Mouse (Mus musculus) hindbrain, embryonic 11.5 days (tissue): ENCODE data around the gene Trp53i11. TPM values are rescaled to one million over a fixed set of nuclear protein-coding genes. Genes with fewer than 3 reads are reported as not detected.

Experiments
- ATAC-seq: fragments of 200-750 bp; cut with Nextera tagmentation; 2 replicates; pipeline ENCODE4 v1.8.0; 2017; ENCODE audit warnings: mild to moderate bottlenecking, moderate TSS enrichment, moderate library complexity; ENCODE audit not compliant: low FRiP score
- DNase-seq: peaks from one replicate; pipeline ENCODE4 v3.0.0-alpha.2; 2015; ENCODE audit warnings: low spot score
- H3K27ac ChIP-seq: fragments of 300-500 bp; sonication (generic); 2 replicates; pipeline ENCODE4 v1.5.1; 2014; ENCODE audit warnings: mild to moderate bottlenecking, low read depth, low read length
- H3K27me3 ChIP-seq: fragments of 300-500 bp; sonication (generic); 2 replicates; pipeline ENCODE4 v1.6.1; 2014; ENCODE audit warnings: mild to moderate bottlenecking, low read length, moderate library complexity, mixed read lengths; ENCODE audit not compliant: control insufficient read depth, insufficient read depth
- H3K36me3 ChIP-seq: fragments of 300-500 bp; sonication (generic); 2 replicates; pipeline ENCODE4 v1.6.1; 2014; ENCODE audit warnings: mild to moderate bottlenecking, low read length, moderate library complexity, mixed read lengths; ENCODE audit not compliant: control insufficient read depth, insufficient read depth
- H3K4me1 ChIP-seq: fragments of 300-500 bp; sonication (generic); replicated peaks from 2 replicates; pipeline ENCODE4 v1.6.1; 2014; ENCODE audit warnings: low read length, mixed read lengths; ENCODE audit not compliant: control insufficient read depth, insufficient read depth
- H3K4me2 ChIP-seq: fragments of 300-500 bp; sonication (generic); replicated peaks from 2 replicates; pipeline ENCODE4 v1.6.1; 2014; ENCODE audit warnings: mild to moderate bottlenecking, low read depth, low read length
- H3K4me3 ChIP-seq: fragments of 300-500 bp; sonication (generic); 2 replicates; pipeline ENCODE4 v1.5.1; 2014; ENCODE audit warnings: low read depth, low read length
- H3K9ac ChIP-seq: fragments of 300-500 bp; sonication (generic); 2 replicates; pipeline ENCODE4 v1.6.1; 2014; ENCODE audit warnings: low read depth, low read length
- H3K9me3 ChIP-seq: fragments of 300-500 bp; sonication (generic); 2 replicates; pipeline ENCODE4 v1.6.1; 2016; ENCODE audit warnings: low read length; ENCODE audit not compliant: control insufficient read depth
- WGBS: fragments of 180-500 bp; shearing (Covaris S2); extraction: QIAGEN DNeasy Blood & Tissue Kit; methylation state at CpG from one replicate; pipeline ENCODE4 v1.1.7; 2014; 5-methylcytosine and 5-hydroxymethylcytosine counted together
- polyA plus RNA-seq: library from polyadenylated mRNA; unstranded; fragments of >200 nt; fragmentation: Nextera tagmentation; extraction: Ambion mirVana; gene quantifications from 2 replicates; pipeline ENCODE4 v1.2.1, GENCODE M21; 2014

The Trp53i11 gene
- 204 and 221 TPM in 2 replicates for polyA plus RNA-seq

DNA sequence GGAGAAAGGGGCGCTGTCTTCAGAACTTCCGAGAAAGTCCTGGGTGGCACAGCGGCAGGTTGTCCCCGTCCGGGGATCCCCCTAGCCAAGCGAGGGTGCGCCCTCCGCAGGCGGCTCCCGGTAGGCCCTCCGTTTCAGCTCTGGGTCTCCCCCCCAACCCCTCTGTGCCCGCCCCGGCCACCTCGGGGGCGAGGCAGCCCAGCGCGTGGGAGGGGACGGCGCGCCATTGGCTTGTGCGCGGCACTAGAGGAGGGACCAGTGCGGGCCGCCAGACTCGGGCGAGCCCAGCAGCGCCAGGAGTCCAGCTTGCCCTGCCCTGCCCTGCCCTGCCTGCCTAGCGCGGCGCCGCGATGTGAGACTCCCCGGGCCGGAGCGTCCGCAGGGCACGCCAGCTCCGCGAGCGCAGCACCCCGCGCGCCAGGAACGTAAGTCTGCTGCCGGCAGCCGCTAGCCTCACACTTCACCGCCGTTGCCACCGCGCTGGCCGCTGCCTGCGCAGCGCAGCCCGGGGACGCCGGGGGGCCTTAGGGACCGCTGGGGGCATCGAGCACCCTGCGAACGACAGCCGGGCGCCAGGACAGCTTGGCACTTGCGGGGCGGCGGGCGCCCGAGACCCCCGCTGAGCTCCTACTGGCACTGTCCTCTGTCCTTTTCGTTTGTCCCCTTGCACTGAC is at the start of gene Trp53i11:
TSS of gene Trp53i11 (plus strand) at position 226 of the 674 bp plus-strand sequence.
- ATAC-seq (peak; percentile 86), DNase-seq (peak; percentile 91)
- H3K4me1 ChIP-seq = peaks cover 24% of the 10 kb centered on the region
- H3K4me3 ChIP-seq = peak within 1 kb of the TSS; percentile 74
- H3K9ac ChIP-seq = peak within 1 kb of the TSS; percentile 94
- H3K27ac ChIP-seq = peak within 1 kb of the TSS; percentile 87
- no peaks in the 10 kb centered on the region for H3K9me3 ChIP-seq
- peak within 1 kb of the TSS; percentile 55 for H3K4me2 ChIP-seq
- no peaks in the 10 kb centered on the region for H3K36me3 ChIP-seq
- H3K27me3 ChIP-seq = no peaks in the 10 kb centered on the region
- under 1% methylated on average over 53 of the region's 69 CpGs for WGBS

DNA sequence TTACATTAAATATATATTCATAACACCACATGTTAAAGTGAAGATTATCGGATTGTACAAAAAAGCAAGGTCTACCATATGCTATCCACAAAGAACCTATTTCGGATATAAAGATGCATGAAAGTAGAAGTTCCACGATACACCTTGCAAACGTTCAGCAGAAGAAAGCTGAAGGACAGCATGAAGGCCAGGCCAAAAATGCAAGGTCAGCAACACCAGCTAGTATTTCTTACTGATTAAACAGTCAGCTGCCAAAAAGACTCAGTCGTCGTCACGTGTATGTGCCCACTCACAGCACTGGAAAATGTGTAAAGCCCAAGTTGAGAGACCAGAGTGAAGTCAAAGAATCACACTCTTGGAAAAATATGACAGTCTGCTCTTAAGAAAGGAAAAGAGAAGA is 47.9 kb upstream of the Trp53i11 start:
- 97% methylated on average over 7 of the region's 7 CpGs for WGBS
- H3K9ac ChIP-seq = no peak overlapping the region
- no peaks in the 10 kb centered on the region; the same call in 1 of the 2 replicates for H3K4me1 ChIP-seq
- H3K4me3 ChIP-seq = no peak overlapping the region
- H3K36me3 ChIP-seq = no peaks in the 10 kb centered on the region
- H3K4me2 ChIP-seq = no peak overlapping the region
- H3K9me3 ChIP-seq = no peaks in the 10 kb centered on the region
- no peak for ATAC-seq
- DNase-seq = no peak
- H3K27ac ChIP-seq = no peak overlapping the region
- no peaks in the 10 kb centered on the region for H3K27me3 ChIP-seq

DNA sequence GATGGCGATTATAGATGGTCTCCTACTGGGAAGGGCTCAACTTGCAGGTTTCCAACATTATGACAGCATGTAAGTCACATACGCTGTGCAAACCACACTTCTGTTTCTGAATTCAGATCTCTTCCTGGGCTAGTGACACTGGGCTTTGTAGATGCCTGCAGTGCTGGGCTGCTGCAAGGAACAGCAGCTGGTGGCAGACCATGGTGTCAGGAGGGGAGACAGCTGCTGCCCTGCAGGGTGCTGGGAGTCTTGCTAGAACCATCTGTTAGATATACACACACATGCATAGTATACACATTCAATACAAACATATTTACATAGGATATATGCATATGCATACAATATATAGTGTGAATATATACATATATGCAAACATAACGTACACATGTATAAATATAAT is 46.0 kb upstream of the Trp53i11 start:
- H3K27ac ChIP-seq = no peak overlapping the region
- no peak; the same call in 1 of the 2 replicates for ATAC-seq

DNA sequence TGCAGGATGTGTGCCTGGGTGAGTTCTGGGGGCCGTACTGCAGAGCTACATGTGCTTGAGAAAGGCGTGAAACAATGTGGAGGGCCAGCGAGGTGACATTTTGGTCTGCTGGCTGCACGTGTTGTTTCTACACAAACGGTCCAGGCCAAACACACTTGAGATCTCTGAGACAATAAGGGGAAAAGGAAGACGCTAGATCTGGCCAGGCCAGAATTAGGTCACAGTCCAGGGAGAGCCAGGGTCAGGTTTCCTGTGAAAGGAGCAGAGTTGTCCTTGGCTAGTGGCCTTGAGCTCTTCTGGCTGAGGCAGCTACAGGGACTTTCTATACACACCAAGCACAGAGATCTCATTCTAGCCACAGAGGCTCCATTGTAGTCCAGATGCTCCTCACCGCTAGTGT is 44.7 kb upstream of the Trp53i11 start:
- H3K27ac ChIP-seq = no peak overlapping the region
- H3K36me3 ChIP-seq = no peaks in the 10 kb centered on the region
- no peaks in the 10 kb centered on the region for H3K9me3 ChIP-seq
- DNase-seq = no peak
- no peaks in the 10 kb centered on the region; the same call in 1 of the 2 replicates for H3K4me1 ChIP-seq
- H3K9ac ChIP-seq = no peak overlapping the region
- no peaks in the 10 kb centered on the region for H3K27me3 ChIP-seq
- H3K4me2 ChIP-seq = no peak overlapping the region
- WGBS = 74% methylated on average over 7 of the region's 7 CpGs
- no peak overlapping the region for H3K4me3 ChIP-seq
- ATAC-seq = no peak

More for the DNA sequence above, 46.0 kb upstream of the Trp53i11 start:
- 70% methylated on average over 3 of the region's 3 CpGs for WGBS
- DNase-seq = peak; percentile 33
- no peak overlapping the region for H3K4me3 ChIP-seq
- no peak overlapping the region for H3K9ac ChIP-seq
- H3K36me3 ChIP-seq = no peaks in the 10 kb centered on the region
- H3K27me3 ChIP-seq = no peaks in the 10 kb centered on the region
- H3K4me2 ChIP-seq = no peak overlapping the region
- no peaks in the 10 kb centered on the region; the same call in 1 of the 2 replicates for H3K4me1 ChIP-seq
- H3K9me3 ChIP-seq = no peaks in the 10 kb centered on the region

DNA sequence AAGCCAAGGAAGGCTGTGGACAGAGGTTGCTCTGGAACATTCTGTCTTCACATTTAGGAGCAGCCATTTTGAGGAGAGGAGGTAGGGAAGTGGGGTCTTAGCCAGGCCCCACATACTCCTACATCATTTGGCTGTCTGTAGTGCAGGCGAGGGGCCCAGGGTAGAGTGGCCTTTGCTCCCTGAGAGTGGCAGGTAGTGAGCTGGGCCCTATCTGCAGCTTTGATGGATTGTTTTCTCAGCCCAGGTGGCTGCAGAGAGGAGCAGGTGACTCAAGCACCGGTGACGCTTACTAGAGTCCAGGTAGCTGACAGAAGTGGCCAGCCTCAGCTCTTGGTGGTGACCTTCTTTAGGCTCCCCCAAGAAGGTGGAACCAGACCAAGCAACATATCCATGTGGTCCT is 43.2 kb upstream of the Trp53i11 start:
- H3K9ac ChIP-seq = no peak overlapping the region
- H3K9me3 ChIP-seq = no peaks in the 10 kb centered on the region
- DNase-seq (no peak), ATAC-seq (no peak)
- no peaks in the 10 kb centered on the region; the same call in 1 of the 2 replicates for H3K4me1 ChIP-seq
- no peak overlapping the region for H3K4me2 ChIP-seq
- no peak overlapping the region for H3K27ac ChIP-seq
- no peak overlapping the region for H3K4me3 ChIP-seq
- no peaks in the 10 kb centered on the region for H3K27me3 ChIP-seq
- no peaks in the 10 kb centered on the region for H3K36me3 ChIP-seq
- 96% methylated on average over 3 of the region's 3 CpGs for WGBS

DNA sequence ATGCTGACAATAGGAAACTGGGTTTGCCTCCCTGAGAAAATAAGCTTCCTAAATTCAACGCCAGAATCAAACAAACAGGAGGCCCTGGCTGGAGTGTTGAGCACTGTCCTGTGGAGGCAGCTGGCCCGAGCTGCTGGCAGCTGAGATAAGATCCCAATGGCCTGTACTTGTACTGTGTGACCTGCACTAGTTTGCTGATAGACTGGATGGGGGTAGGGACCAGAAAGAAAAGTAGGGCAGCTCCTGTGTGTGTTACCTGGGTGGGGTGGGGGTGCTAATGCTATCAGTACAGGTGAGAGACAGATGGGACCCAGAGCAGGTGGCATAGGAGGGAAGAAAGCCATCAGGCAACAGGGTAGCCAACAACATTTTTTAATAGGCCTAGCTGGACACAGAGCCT is 37.3 kb upstream of the Trp53i11 start:
- DNase-seq (no peak), ATAC-seq (no peak)
- Histone ChIP-seq H3K27ac (no peak overlapping the region), H3K4me3 (no peak overlapping the region), H3K4me2 (no peak overlapping the region), H3K36me3 (no peaks in the 10 kb centered on the region), H3K9me3 (no peaks in the 10 kb centered on the region), H3K9ac (no peak overlapping the region), H3K4me1 (no peaks in the 10 kb centered on the region; the same call in 1 of the 2 replicates), H3K27me3 (no peaks in the 10 kb centered on the region)
- WGBS = 57% methylated on average over 2 of the region's 2 CpGs

DNA sequence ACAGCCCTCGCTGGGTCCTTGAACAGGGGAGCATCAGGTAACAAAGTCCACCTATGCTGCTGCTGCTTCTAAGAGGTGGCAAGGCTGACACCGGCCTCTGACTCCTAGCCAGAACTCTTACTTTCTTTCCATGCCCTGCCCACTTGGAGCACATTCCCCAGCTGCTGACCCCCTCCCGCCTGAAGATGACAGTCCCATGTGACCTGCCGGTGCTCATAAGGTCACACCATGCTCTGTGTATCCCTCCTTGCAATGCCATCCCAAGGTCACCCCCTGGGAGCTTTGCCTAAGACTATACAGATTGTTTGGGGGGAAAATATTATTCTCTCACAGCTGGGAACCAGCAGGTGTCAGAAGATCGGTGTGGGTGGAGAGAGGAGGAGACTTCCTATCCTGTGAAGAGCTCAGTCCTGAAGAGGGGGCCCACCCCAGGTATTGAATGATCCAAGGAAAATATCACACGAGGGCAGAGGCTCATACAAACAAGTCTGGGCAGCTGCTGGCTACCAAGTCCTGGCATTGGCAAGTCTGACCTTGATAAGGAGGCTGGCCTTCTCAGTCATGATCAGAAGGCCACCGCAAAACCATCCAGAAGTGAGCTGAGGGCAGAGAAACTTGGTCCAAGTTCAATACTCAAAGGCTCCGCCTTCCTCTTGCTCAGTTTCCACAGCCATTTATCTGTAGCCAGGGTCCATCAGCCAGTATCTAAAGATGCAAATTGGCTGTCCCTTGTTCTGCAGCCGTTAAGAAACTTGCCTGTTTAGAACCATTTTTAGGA is 36.5 kb upstream of the Trp53i11 start:
- H3K36me3 ChIP-seq = no peaks in the 10 kb centered on the region
- H3K27me3 ChIP-seq = no peaks in the 10 kb centered on the region
- H3K4me1 ChIP-seq = no peaks in the 10 kb centered on the region; the same call in 1 of the 2 replicates
- no peaks in the 10 kb centered on the region for H3K9me3 ChIP-seq
- no peak for ATAC-seq
- no peak overlapping the region for H3K4me3 ChIP-seq
- no peak overlapping the region for H3K4me2 ChIP-seq
- WGBS = 75% methylated on average over 9 of the region's 9 CpGs
- no peak for DNase-seq
- H3K9ac ChIP-seq = no peak overlapping the region
- H3K27ac ChIP-seq = no peak overlapping the region

DNA sequence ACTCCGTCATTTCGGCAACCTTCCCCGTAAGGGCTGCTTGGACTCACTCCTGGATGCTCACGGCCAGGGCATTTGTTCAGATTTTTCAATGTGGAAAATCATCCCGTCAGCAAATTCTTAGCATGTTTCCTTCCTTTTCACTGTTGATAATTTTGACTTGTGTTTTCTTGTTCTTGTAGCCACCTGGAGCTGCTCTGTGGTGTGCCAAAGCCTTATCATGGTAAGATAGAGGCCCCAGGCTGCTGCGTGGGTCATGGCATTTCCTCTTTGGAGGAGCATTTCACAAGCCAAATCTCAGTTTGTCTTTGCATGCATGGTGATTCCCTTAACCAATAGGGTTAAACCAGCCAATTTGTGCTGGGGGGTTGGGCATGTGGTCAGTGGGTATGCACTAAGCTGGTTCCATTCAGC is 35.2 kb upstream of the Trp53i11 start:
- Histone ChIP-seq H3K9ac (no peak overlapping the region), H3K4me3 (no peak overlapping the region), H3K4me1 (no peaks in the 10 kb centered on the region; the same call in 1 of the 2 replicates), H3K36me3 (no peaks in the 10 kb centered on the region), H3K27ac (no peak overlapping the region), H3K9me3 (no peaks in the 10 kb centered on the region), H3K27me3 (no peaks in the 10 kb centered on the region), H3K4me2 (no peak overlapping the region)
- no peak for DNase-seq
- 77% methylated on average over 6 of the region's 6 CpGs for WGBS
- no peak for ATAC-seq
